Mouse (Mus musculus) inflammation-experienced regulatory T-cells (primary cell): Measurements from ENCODE around the gene Osbpl8. TPM values are rescaled to one million over a fixed set of nuclear protein-coding genes. Genes with fewer than 3 reads are reported as not detected.

Experiments
- polyA plus RNA-seq, 2 experiments: library from polyadenylated mRNA; unstranded; fragments of 100-300 nt; shearing (Covaris generic); gene quantifications; one replicate each; pipeline ENCODE4 v1.2.1; 2017

The Osbpl8 gene
- polyA plus RNA-seq = 10 to 100 TPM; 36.9 to 39.2 TPM

GRCm38 (mm10) chr10:111164304-111165218, at the start of gene Osbpl8:
TSS of gene Osbpl8 (plus strand) at chr10:111164752.

GRCm38 (mm10) chr10:111298140-111299098, 133.9 kb downstream of the Osbpl8 start, which contains the start of gene Bbs10:
TSS of gene Bbs10 (plus strand) at chr10:111298679.

Other genes with a start within 250 kb of the Osbpl8 start
- gene Csrp2, start 245.0 kb upstream of the Osbpl8 start, polyA plus RNA-seq = 1 to 10 TPM in 1 of 2 experiments, not detected in 1; 4.2 TPM
- 10 to 100 TPM; 28.7 to 30.7 TPM for gene Zdhhc17, start 154.6 kb upstream of the Osbpl8 start, polyA plus RNA-seq
- gene Bbs10, start 133.9 kb downstream of the Osbpl8 start, polyA plus RNA-seq = 1 to 10 TPM; 1.5 to 2.0 TPM